Mouse (Mus musculus) kidney, postnatal 10 days (tissue): ENCODE data around the gene Ahcyl1.
"Not testable (repeated sequence)": the region's sequence is repeated elsewhere in the genome, so short reads cannot be mapped to it uniquely, and the experiment has no call there.

Experiments
- DNase-seq: peaks from one replicate; pipeline ENCODE4 v3.0.0; 2021; ENCODE audit warnings: mixed read lengths

Gene Ahcyl1

DNA sequence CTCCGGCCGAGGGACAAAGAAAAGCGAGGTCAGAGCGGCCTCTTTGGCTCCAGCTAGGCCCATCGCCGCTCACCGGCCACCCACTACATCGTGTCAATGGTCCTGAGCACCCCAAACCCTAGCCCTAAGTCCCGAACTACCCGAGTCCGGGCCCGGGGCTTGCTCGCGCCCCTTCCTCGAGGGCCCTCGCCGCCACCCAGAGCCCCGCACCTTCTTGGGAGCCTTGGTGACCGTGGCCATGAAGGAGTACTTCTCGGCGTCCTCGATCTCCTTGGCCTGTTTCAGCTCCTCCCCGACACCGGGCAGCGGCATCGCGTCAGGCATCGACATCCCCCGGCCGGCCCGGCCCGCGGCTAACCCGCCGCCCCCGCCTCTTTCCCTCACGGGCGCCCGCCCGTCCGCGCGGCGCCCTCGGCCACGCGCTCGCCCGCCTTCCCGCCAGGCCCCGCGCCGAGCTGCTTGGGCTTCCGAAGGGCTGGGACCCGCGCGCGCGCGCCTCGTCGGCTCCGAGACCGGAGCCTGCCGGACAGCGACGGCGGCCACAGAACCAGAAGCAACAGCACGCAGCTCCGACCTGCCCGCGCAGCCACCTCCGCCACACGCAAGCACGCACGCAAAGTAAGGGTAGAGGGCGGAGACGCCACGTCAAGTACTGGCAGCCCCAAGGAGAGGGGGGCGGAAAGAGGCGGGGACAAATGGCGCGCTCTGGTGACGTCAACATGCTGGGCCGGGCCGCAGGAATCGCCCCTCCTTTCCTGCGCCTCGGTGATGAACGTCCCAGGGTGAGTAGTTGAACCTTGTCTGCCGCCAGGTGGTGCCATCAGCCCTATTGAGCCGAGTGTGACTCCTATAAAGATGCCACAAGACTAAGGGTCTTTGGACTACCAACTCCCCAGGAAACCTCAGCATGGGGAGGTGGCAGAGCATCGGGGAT lies at the start of gene Ahcyl1:
Gene Ahcyl1, minus strand, starts transcription at position 613 of the 934 bp plus-strand sequence.
- peak; percentile 99 for DNase-seq

DNA sequence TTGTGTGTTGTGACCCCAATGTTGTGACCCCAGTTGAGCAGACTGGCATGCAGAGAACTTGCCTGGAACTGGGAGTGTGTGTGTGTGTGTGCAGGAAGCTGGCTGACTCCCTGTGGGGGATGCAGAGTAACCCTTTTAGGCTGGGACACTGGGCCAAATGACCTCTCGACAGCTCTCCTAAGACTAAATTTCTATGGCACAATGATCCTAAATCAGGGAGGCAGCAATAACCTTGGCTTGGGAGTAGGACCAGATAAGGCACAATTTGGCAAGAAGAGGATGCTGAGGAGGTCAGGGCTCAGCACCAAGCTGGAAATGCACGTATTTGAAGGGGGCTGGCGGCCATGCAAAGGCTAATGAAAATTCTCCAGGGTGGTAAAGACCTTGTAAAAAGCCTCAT lies 49.7 kb upstream of the Ahcyl1 start:
- no peak for DNase-seq

DNA sequence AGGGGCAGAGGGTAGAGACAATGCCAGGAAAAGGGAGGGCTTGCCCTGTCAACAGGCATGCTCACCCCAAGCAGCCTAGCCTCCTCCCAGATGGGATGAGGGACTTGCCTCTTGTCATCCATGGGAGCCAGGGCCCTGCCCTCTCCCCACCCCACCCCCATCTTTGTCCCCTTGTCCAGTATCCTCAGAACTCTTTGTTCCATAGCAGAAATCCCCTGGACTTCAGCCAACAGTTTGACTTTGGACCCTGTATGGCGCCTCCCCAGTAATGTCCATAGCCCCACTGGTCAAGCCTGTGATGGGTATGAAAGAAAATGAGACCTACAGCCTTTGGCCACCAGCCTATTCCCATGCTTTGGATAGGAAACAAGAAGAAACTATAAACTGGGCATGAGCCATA lies 47.3 kb upstream of the Ahcyl1 start:
- peak; percentile 45 for DNase-seq

DNA sequence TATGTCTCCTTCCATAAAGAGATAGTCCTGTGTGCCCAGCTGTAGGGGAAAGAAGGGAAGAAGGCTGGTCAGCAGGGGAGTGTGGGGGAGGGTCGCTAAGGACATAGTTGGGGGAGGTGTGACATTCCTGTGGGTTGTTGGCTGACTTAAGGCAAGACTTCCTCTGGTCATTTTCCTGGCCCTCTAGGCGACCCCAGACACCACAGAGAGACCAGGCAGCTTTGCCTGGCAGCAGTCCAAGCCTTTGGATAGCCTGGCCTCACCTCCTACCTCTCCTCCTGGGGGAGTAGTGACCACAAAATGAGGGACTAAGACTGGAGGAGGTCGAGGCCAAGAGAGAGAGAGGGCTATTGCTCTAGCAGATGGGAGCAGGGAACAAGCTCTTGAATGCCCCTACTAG lies 46.7 kb upstream of the Ahcyl1 start:
- DNase-seq: peak; percentile 66

DNA sequence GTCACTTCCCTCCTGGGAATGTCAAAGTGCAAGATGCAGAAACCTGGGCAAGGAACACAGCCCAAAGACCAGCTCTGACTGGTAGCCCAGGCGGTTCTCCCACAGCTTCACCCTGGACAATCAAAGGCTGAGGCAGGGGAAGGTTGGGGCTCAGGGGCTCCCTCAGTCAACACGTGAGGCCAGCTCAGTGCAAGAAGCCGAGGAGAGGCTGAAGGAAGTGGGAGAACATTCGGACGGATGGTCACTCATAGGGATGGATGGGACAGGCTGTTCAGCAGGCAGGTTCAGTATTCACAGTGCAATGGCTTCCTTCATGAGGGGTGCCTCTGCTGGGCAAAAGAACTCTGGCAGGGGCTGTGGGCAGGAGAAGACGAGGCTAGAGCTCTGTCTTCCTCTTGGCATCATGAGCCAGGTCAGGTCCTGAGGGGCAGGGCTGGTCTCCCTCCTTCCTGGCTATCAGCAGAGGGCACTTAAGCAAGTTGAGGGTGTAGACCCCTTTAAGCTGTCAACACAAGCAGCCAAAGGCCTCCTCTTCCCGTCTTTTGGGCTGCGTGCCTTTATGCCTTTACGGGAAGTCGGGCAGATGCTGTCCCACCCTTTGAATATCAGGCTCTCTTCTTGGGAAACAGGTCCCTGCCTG lies 45.8 kb upstream of the Ahcyl1 start:
- no peak for DNase-seq

DNA sequence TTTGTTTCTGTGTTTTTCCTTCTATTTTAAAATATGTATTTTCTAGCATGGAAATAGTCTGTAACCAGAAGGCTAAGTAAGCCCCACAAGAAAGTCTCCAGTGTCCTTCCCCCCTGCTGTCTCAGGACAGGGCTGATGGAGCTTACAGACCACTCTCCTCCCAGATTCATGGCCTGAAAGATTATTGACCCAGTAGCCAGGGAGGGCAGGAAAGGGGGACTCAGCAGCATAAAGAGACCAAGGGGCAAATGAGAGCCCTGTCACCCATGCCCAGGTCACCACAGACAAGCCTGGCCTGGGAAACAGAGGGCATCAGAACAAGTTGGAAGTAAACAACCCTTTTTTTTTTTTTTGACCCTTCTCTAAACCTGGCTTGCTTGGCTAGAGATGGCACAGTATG lies 45.0 kb upstream of the Ahcyl1 start:
- DNase-seq: no peak

DNA sequence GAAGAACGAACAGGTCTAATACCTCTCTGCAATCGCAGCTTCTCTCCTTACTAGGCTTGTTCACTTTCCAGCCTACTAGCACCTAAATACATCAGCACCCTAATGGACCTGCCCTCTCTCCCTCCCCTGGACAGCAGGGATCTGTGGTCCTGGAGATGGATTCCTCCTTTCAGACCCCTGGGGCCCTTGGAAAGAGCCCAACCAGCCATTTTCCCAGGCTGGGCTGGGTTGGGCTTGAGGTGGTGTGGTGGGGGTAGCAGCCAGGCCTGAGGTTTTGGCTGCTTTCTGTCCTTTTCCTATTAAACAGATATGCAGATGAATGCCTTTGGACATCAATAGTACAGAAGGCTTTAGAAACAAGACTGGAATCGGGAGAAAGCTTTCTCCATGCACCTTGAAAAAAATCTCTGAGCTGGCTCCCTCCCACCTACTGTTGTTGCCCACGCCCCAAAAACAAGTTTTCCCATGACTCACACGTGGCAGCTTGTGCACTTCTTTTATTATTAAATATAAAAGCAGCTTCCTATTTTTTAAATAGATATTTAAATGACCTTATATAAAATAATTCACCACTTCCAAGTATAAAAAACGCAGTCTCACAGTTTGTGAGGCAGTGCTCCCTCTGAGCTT lies 44.3 kb upstream of the Ahcyl1 start:
- DNase-seq: peak; percentile 90

DNA sequence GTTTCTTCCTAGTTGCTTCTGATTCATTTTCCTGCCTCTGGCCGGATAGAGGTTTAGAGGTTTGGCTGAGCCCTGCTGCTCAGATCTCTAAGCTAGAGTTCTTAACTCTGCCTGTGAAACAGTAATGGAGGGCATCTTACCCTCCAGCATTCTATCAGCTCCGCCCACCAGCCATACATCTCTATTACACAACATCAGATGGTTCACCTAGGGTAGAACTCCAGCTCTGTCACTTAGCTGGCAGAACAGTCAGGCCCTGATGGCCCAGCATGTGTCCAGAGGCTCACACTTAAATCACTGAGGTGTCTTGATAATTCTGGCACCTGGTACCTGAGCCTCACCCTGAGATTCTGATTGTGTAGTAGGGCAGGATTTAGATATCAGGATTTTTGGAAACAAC lies 43.6 kb upstream of the Ahcyl1 start:
- DNase-seq: no peak

DNA sequence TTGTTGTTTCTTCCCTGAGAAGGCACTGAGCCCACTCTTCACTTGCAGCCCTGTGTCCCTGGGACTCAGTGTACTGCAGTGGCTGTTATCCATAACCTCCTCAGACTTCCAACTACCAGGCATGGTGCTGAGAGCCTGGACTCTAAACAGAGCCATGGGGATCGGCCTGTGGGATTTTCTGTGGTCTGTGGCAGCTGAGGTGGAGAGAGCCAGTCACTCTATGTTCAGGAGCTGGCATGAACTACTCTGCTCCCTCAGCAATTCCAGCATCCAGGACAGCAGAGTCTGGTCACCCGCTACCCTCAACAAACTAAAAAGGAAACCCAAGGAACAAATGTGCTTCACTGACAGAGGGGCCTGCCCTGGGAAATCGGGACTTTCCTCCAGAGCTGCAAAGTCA lies 43.1 kb upstream of the Ahcyl1 start:
- DNase-seq: no peak

DNA sequence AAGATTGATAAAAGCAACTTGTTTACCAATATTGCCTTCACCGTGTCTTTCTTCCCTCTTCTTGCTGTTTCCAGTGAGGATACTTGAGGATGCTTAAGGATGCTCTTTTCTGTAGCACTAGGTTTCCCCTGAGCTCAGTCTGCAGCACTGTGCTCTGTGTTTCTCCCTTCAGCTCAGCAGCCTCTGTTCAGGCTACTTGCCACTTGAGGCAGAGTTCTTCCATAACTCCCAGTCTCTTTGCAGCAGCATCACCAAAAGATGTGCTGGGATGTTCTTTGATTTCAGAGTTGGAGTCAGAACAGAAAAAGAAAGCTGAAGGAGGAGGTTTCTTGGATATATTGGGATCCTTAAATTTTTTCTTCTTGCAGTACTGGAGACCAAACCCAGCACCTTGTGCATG lies 42.3 kb upstream of the Ahcyl1 start:
- no peak for DNase-seq

DNA sequence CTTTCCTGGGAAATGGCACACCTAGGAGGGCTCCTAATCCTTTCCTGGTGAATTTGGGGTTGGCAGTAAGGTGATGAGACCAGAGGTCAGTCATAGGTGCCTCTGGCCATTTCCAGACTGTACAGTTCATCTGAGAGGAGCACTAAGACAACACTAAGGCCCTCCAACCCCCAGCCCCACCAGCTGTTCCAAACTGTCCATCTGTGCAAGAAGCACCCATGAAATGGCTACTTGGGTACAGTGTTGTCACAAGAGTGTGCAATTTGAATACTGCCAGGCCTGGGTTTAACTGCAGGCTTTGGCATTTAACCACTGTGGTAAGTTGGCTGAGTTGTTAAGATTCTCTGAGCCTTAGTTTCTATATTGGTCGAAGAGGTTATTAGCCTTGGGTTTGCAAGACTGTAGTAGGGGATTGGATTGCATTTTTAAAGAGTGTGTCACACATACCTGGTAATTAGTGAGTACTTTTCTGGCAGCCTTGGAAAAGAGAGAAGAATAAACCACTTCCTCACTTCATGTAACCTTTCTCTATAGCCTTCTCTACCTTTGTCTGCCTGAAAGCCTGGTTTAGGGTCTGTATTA lies 41.3 kb upstream of the Ahcyl1 start:
- DNase-seq: no peak

DNA sequence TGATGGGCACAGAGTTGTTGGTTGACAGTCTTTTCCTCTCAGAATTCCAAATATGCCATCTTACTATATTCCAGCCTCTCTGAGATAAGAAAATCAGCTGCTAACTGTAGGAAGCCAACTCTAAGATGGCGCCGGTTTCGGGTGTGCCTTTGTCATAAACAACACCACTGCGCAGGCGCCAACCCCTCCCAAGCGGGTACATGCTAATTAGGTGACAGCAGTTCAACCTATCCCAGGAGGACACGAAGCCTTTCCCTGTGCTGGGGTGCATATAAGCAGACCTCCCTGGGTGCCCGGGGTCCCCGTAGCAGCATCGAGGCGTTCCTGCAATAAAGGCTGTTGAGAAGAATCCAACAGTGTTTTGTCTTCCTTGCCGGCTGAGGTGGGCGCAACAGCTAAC lies 39.3 kb upstream of the Ahcyl1 start:
- DNase-seq: not testable (repeated sequence)

DNA sequence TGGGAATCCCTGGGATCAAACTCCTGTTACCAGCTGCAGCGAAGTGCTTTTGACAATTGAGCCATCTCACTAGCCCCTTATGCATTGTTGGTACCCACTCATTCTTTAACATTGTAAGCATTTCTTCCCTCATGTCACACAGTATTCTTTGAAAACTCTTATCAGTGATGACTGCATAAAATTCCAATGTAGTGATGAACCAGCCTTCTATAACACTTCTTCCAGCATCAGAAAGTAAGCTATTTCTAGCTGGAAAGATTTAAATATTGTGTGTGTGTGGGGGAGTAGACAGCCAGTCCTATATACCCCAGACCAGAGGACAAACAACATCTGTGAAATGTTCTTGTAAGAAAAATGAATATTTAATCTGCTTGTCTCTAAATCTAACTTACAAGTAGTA lies 37.0 kb upstream of the Ahcyl1 start:
- DNase-seq: no peak

DNA sequence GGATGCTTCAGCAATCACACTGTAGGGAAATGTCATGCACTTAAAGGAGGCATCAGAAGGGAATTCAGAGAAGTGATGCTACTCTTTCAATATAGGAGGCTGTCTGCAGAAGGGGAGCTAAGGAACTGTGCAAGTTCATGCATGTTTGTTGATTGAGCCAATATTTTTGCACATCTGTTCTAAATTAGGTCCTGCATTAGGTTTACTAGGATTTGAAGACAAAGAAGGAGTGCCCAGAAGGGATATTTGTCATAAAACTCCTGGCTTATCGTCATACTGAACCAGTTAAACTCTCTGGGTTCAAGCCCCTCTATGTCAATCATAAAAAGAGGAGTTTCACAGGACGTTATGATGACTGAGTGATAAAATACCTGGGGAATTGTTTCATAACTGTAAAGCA lies 33.9 kb upstream of the Ahcyl1 start:
- no peak for DNase-seq

DNA sequence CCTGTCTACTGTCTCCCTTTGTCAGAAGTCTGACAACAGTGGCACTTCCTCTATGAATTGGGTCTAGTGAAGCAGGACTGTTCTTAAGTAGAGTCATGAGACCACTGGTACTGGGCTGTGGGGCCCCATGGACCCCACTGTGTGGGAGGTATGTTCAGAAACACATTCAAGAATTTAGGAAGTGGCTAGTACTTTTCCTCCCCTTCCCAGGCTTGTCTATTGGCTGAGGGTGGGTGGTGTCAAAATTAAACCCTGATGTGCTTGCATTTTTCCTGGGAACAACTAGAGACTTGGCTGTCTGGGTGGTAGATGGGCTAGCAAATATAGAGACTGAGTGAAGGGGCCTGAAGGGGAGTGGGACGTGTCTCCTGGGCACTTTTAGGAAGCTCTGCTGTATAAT lies 32.1 kb upstream of the Ahcyl1 start:
- DNase-seq: no peak

DNA sequence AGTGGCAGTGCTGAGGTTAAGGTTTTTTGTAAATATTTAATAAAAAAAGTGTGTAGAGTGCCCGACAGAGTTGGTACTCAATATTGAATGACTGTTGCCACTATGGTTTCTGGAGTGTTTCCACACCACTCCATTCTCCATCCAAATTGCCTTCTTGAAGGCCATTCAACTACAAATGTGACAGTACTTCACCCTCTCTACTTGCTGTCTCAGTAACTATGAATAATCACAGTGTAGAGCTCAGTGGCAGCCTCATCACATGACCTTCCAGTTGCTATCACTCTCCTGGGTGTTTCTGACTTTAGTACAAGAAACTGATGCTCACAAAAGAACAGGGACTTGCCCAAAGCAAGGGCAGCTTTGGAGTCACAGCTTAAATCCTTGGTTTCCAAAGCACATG lies 19.6 kb upstream of the Ahcyl1 start:
- no peak for DNase-seq

DNA sequence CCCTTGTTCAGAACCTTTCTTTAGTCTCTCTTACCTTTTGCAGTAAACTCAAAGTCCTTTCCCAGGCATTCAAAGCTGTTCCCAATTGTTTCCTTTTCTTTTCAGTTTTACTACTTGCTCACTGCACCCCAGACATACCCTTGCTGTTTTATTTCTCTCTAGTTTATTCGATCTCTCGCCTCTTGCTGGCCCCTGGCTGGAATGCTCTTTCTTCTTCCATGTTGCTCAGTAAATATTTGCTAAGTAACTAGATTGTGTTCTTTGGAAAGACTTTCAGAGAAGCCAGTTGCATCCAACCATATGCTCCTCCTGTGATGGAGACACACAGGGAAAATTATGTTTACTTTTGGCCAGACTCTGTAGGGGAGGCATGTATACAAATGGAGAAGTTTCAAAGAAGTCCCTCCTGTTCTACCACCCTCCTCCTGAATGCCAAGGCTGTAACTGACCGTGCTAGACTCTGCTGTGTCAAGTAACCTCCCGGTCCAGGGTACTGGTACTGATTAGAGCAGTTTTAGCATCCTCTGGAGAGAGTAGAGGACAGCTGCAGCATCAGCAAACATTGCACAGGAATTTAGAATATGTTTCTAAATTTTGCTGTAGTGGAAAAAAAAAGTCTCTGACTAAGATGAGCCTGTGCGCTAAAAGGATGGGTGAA lies 18.0 kb upstream of the Ahcyl1 start:
- DNase-seq: no peak

DNA sequence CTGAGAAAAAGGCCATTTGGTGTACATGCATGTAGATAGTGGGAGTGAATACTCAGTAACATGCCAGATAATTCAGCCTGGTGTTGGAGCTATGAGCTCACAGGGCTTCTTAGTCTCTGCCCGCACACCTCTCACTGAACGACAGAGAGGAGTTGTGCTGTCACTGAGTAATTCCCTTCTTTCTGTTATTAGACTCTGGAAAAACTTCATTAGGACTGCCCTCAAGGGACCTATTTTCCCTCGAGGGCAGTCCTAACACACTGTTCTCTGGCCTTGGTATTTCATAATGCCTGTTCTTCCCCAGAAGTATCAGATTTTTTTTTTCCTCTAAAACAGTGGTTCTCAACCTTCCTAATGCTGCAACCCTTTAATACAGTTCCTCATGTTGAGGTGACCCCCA lies 15.7 kb upstream of the Ahcyl1 start:
- no peak for DNase-seq

DNA sequence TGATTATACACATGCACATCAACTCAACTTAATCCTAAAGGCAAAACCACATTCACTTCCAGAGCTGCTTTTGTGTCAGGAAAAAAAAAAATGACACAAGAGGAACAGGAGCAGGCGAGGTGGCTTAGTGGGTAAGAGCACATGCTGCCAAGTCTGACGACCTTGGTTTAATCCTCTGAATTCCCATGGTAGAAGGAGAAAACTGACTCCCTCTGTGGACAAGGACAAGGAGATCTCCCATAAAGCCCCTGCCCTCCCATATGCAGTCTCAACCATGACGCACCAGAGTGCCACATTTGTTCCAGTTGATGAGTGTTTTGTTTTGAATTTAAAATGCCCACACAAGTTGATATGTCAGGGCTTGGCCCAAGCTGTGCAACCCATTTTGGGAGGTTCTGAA lies 12.8 kb upstream of the Ahcyl1 start:
- DNase-seq: no peak

DNA sequence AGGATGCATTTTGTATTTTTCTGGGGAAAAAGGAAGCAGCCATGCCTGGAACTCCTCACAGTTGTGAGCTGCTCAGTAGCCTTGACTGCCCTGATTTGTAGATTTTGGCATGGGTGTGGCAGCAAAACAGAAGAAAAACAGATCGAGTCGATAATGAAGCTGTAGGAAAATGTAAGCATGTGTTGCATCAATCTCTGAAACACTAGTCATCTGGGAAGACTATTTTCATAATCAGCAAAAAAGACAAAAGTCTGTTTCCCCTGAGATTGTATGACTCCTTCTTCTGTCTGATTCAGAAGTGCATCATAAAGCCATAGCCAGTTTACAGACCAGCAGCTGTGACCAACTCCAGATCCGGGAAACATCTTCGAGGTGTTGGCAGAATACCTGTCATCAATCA lies 10.9 kb upstream of the Ahcyl1 start:
- no peak for DNase-seq

DNA sequence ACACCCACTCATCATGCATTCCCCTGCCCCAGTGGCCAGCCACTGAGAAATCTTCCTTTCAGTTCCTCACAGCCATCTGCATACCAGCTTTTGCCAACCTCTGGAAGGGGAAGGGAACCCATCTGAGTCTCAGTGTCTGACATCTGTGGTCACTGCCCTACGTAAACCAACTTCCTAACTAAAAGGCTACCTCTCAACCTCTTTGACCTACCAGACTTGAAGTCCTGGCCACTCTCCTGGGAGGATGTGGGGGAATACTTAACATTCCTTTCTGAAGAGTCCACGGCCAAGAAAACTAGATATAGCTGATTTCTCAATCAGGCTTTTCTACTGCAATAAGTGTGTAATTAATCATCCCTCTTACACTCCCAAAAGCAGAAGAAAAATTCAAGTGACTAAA lies 9.8 kb upstream of the Ahcyl1 start:
- no peak for DNase-seq

DNA sequence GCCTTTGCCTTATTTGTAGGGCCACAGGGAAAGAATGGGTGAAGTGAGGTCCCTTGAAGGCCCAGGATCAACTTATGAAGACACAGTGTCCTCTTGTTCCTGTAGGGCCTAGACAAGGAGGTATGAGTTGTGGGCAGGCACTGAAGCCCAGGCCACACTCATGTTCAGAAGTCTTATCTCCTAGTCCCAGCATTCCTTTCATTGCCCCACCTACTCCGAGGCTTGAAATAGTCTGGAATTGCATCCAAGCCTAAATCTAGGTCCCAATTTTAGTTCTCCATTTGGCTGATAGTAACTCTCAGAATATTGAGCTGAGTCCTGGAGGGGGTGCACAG lies 8.0 kb upstream of the Ahcyl1 start:
- no peak for DNase-seq

DNA sequence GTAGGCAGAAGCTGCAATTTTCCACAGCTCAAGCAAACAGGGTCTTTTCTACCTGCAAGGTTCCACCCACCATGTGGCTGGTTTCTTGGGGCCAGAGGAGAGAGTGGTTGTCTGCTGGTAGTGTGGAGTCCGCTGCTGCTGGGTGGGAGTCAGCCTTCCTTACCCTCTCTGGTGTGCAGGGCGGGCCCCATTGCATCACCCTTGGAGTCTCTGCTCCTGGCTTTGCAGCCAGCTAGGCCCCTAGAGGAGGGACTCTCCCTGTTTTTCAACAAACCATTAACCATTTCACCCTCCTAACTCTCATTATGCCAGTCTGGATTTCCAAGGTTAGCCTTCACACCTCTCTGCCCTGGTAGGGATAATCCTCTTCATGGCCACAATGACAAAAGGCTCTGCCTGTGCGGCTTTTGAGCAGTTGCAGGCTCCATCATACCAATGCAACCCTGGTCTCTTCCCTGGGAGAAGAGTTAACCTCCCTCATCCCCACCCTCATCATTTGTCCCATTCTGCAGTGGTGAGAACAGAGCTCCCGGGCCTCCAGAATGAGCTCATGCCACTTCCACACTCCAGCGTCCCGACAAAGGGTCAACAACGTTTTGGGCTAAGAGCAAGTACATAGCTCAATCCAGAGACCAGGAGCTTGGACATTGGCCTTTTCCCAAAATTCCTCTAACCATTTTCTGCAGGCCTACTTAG lies 7.5 kb upstream of the Ahcyl1 start:
- DNase-seq: no peak
